Mouse (Mus musculus): ENCODE data around the gene Mettl6.

DNA sequence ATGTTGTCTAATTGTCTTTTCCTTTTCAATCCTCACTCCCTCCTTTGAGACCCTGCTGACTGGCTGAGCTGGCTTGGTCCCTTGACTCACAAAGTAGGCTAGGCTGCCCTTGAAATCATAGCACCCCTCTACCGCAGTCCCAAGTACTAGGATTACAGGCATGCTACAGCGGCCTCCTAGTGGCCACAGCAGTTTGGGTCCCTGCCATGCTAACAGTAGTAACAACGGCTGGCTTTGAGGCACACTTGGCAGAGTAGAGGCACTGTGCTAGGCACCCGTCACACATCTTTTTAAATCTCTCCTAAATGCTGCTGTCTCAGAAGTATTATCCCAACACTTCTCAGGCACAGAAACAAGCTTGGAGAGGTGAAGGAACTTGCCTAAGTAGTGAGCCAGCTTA is 8.4 kb downstream of the Mettl6 start:
- TF ChIP-seq POLR2A (IDR thresholded peaks at IDR 0.05; ENCODE audit: insufficient read length, low read depth) (no peak), MAX (IDR thresholded peaks at IDR 0.05; ENCODE audit: low read depth) (no peak)

All from myocyte (in vitro differentiated cells).